Mouse (Mus musculus): ENCODE measurements around the gene Hmmr. TPM values are rescaled to one million over a fixed set of nuclear protein-coding genes. Genes with fewer than 3 reads are reported as not detected.

Hmmr gene
- total and polyA plus RNA-seq, 2 experiments = 0.10 to 0.18 TPM

DNA sequence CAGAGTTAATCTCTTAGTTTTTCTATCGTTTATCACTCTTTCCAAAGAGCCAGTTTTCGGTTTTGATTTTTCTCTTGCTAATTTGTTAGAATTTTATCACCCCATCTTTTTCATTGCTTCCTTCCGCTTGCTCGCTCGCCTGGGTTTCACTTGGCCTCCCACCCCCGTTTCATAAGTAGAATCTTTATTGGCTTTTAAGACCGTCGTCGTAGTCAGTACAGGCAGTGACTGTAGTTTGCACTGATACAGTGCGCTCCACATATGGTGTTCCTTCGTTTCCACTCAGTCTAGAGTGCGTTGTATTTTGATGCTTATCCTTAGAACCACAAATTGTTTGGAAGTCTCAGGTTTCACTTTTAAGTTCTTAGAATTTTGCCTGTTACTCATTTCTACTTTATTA, 13.1 kb upstream of the Hmmr start:
- 92% methylated on average over 12 of the region's 12 CpGs for WGBS
- no peak for TF ChIP-seq CTCF (IDR thresholded peaks at IDR 0.05; ENCODE audit: low read depth, low read length)
- DNase-seq (ENCODE audit: extremely low read depth, low read depth, low spot score) = no peak
- no peaks in the 10 kb centered on the region for H3K79me2 ChIP-seq (ENCODE audit: control insufficient read depth, insufficient read depth, low read length)
- H3K27me3 ChIP-seq (ENCODE audit: control insufficient read depth, insufficient read depth, low read length) = no peaks in the 10 kb centered on the region
- peaks cover 11% of the 10 kb centered on the region for H3K36me3 ChIP-seq (ENCODE audit: control insufficient read depth, insufficient read depth, low read length)
- H3K27ac ChIP-seq (replicated peaks; ENCODE audit: insufficient read depth, low read depth, low read length) = no peak overlapping the region
- H3K4me3 ChIP-seq (ENCODE audit: insufficient read depth, low read depth, low read length) = no peak overlapping the region
- H3K9ac ChIP-seq (ENCODE audit: low read depth, low read length) = no peak overlapping the region
- no peaks in the 10 kb centered on the region for H3K4me1 ChIP-seq (ENCODE audit: control insufficient read depth, insufficient read depth, low read length)

DNA sequence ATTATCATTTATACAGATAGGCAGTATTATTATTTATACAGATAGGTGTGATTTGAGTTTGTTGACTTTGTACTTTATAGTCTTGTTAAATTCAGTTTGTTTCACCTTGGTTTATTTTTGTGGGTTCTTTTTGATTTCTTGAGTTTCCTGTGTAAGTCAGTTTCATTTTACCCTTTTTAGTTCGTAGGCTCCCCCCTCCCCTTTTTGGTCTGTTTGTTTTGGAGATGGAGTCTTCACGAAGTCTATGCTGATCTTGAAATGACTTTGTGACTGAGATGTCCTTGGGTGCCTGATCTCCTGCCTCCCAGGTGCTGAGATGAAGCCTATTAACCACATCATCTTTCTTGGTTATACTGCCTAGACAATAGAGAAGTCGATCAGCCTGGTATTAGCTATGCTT, 11.1 kb upstream of the Hmmr start:
- 88% methylated on average over 3 of the region's 3 CpGs for WGBS
- no peak overlapping the region for H3K4me3 ChIP-seq (ENCODE audit: insufficient read depth, low read depth, low read length)
- no peak overlapping the region for H3K27ac ChIP-seq (replicated peaks; ENCODE audit: insufficient read depth, low read depth, low read length)
- no peaks in the 10 kb centered on the region; the same call in none of the 2 replicates for H3K4me1 ChIP-seq (ENCODE audit: control insufficient read depth, insufficient read depth, low read length)
- no peaks in the 10 kb centered on the region for H3K79me2 ChIP-seq (ENCODE audit: control insufficient read depth, insufficient read depth, low read length)
- peaks cover 5% of the 10 kb centered on the region for H3K36me3 ChIP-seq (ENCODE audit: control insufficient read depth, insufficient read depth, low read length)
- DNase-seq (ENCODE audit: extremely low read depth, low read depth, low spot score) = no peak
- H3K27me3 ChIP-seq (ENCODE audit: control insufficient read depth, insufficient read depth, low read length) = no peaks in the 10 kb centered on the region
- H3K9ac ChIP-seq (ENCODE audit: low read depth, low read length) = no peak overlapping the region
- TF ChIP-seq CTCF (IDR thresholded peaks at IDR 0.05; ENCODE audit: low read depth, low read length) (no peak), POLR2A (IDR thresholded peaks at IDR 0.05; ENCODE audit: extremely low read depth, insufficient read depth, low read length) (no peak)

DNA sequence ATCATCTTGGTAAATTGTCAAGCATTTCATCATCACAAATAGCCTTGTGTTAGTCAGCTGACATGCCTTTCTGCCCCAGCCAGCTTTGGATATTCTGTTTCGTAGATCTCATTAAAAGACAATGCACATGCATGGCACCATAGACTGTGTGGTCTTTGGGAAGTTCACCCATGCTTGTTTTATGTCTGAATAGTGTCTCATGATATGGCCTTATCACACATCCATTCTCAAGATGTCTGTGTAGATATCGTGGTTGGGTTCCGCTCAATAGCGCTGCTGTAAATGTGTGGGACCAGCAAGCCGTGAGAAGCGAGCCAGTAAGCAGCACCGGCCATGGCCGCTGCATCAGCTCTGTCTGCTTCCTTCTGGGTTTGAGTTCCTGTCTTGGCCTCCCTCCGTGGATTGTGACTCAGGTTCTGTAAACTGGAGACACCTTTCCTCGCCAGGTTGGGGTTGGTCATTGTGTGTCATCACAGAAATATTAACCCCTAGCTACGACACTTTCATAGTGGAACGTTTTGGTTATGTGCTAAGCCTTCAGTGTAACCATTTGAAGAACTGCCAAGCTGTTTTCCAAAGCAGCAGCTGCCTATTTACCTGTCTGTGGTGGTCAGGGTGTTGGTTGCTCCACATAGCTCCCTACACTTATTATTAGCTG, 8.5 kb upstream of the Hmmr start:
- no peak overlapping the region for H3K9ac ChIP-seq (ENCODE audit: low read depth, low read length)
- no peaks in the 10 kb centered on the region for H3K79me2 ChIP-seq (ENCODE audit: control insufficient read depth, insufficient read depth, low read length)
- no peaks in the 10 kb centered on the region; the same call in none of the 2 replicates for H3K4me1 ChIP-seq (ENCODE audit: control insufficient read depth, insufficient read depth, low read length)
- H3K27me3 ChIP-seq (ENCODE audit: control insufficient read depth, insufficient read depth, low read length) = no peaks in the 10 kb centered on the region
- DNase-seq (ENCODE audit: extremely low read depth, low read depth, low spot score) = peak; percentile 30
- whole genome bisulfite sequencing = 92% methylated on average over 12 of the region's 12 CpGs
- peaks cover 20% of the 10 kb centered on the region for H3K36me3 ChIP-seq (ENCODE audit: control insufficient read depth, insufficient read depth, low read length)
- H3K27ac ChIP-seq (replicated peaks; ENCODE audit: insufficient read depth, low read depth, low read length) = no peak overlapping the region
- no peak for TF ChIP-seq CTCF (IDR thresholded peaks at IDR 0.05; ENCODE audit: low read depth, low read length)
- no peak for TF ChIP-seq POLR2A (IDR thresholded peaks at IDR 0.05; ENCODE audit: extremely low read depth, insufficient read depth, low read length)
- no peak overlapping the region for H3K4me3 ChIP-seq (ENCODE audit: insufficient read depth, low read depth, low read length)

DNA sequence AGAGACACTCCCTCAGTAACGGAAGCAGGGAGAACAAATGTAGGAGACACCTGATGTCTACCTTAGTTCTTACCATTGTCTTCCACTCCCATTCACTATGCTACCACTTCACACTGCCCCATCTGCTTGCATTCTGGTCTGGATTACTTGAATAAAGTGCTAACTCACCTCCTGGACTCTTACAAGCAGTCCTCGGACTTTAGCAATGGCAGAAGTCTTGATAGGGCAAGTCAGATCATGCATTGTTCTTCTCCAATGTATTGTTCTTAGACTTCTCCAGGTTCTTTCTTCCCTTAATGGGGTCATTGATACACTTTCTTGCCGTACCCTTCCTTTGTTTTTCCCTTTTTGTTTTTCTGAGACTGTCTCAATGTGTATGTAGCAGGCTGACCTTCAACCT, 4.1 kb upstream of the Hmmr start:
- WGBS = 94% methylated on average over 3 of the region's 3 CpGs
- TF ChIP-seq CTCF (IDR thresholded peaks at IDR 0.05; ENCODE audit: low read depth, low read length) (no peak), POLR2A (IDR thresholded peaks at IDR 0.05; ENCODE audit: extremely low read depth, insufficient read depth, low read length) (no peak)
- H3K27me3 ChIP-seq (ENCODE audit: control insufficient read depth, insufficient read depth, low read length) = no peaks in the 10 kb centered on the region
- peaks cover 5% of the 10 kb centered on the region; the same call in 1 of the 2 replicates for H3K79me2 ChIP-seq (ENCODE audit: control insufficient read depth, insufficient read depth, low read length)
- no peak overlapping the region for H3K4me3 ChIP-seq (ENCODE audit: insufficient read depth, low read depth, low read length)
- DNase-seq (ENCODE audit: extremely low read depth, low read depth, low spot score) = no peak
- no peak overlapping the region for H3K9ac ChIP-seq (ENCODE audit: low read depth, low read length)
- no peak overlapping the region for H3K27ac ChIP-seq (replicated peaks; ENCODE audit: insufficient read depth, low read depth, low read length)
- peaks cover 3% of the 10 kb centered on the region for H3K4me1 ChIP-seq (ENCODE audit: control insufficient read depth, insufficient read depth, low read length)
- H3K36me3 ChIP-seq (ENCODE audit: control insufficient read depth, insufficient read depth, low read length) = peaks cover 24% of the 10 kb centered on the region

DNA sequence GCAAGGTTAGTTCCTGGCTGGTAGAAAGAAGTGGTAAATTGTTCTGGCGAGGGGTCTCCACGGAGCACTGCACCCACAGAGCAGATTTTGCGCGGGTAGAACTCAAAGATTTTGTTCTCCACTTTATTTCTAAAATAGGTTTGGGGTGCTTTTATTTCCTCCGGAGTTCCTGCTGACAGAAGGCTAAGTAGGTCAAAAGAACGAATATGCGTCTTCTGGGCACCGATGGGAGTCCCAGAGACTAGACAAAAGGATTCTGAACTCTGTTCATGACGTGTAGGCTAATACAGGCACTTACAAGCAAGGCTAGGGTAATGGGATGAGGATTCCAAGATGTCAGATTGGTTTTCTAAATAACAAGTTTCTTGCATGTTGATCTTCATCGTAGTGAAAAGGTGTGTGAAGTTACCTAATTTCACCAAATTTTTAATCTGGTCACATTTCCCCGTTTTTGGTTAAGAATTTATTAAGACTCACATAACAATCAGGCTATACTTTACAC, 1.1 kb upstream of the Hmmr start:
- WGBS = 1% methylated on average over 11 of the region's 11 CpGs
- Histone ChIP-seq H3K9ac (ENCODE audit: low read depth, low read length) (peak overlapping the region; percentile 91), H3K27me3 (ENCODE audit: control insufficient read depth, insufficient read depth, low read length) (no peaks in the 10 kb centered on the region), H3K79me2 (ENCODE audit: control insufficient read depth, insufficient read depth, low read length) (peaks cover 5% of the 10 kb centered on the region; the same call in 1 of the 2 replicates), H3K36me3 (ENCODE audit: control insufficient read depth, insufficient read depth, low read length) (peaks cover 20% of the 10 kb centered on the region), H3K4me1 (ENCODE audit: control insufficient read depth, insufficient read depth, low read length) (peaks cover 3% of the 10 kb centered on the region), H3K4me3 (ENCODE audit: insufficient read depth, low read depth, low read length) (peak overlapping the region; percentile 83), H3K27ac (replicated peaks; ENCODE audit: insufficient read depth, low read depth, low read length) (peak overlapping the region; percentile 73; the same call in 1 of the 2 replicates)
- DNase-seq (ENCODE audit: extremely low read depth, low read depth, low spot score) = peak; percentile 28
- TF ChIP-seq CTCF (IDR thresholded peaks at IDR 0.05; ENCODE audit: low read depth, low read length) (no peak), POLR2A (IDR thresholded peaks at IDR 0.05; ENCODE audit: extremely low read depth, insufficient read depth, low read length) (no peak)

DNA sequence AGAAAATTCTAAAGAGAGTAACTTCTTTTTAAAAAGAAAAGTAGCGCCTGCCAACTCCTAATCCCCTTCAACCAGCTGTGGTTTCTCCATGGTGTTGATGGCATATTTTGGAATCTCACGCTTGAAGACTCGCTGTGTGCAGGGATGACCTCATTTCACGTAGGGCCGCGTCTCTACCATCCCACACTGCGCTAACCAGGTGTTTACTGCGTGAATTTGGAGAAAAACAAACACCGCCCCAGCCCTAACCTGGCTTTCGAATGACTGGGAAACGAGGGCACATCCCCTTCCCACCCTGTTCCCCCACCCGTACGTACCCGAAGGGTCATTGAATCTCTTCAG, 254 bp downstream of the Hmmr start:
- H3K36me3 ChIP-seq (ENCODE audit: control insufficient read depth, insufficient read depth, low read length) = peaks cover 14% of the 10 kb centered on the region
- H3K4me3 ChIP-seq (ENCODE audit: insufficient read depth, low read depth, low read length) = no peak overlapping the region
- H3K27me3 ChIP-seq (ENCODE audit: control insufficient read depth, insufficient read depth, low read length) = no peaks in the 10 kb centered on the region
- no peak overlapping the region for H3K9ac ChIP-seq (ENCODE audit: low read depth, low read length)
- peaks cover 5% of the 10 kb centered on the region; the same call in 1 of the 2 replicates for H3K79me2 ChIP-seq (ENCODE audit: control insufficient read depth, insufficient read depth, low read length)
- H3K27ac ChIP-seq (replicated peaks; ENCODE audit: insufficient read depth, low read depth, low read length) = no peak overlapping the region
- TF ChIP-seq CTCF (IDR thresholded peaks at IDR 0.05; ENCODE audit: low read depth, low read length) (no peak), POLR2A (IDR thresholded peaks at IDR 0.05; ENCODE audit: extremely low read depth, insufficient read depth, low read length) (no peak)
- WGBS = under 1% methylated on average over 14 of the region's 14 CpGs
- peaks cover 3% of the 10 kb centered on the region for H3K4me1 ChIP-seq (ENCODE audit: control insufficient read depth, insufficient read depth, low read length)
- no peak for DNase-seq (ENCODE audit: extremely low read depth, low read depth, low spot score)

Data from liver, adult 2 months (tissue).